Mouse (Mus musculus) midbrain, postnatal 0 days (tissue): ENCODE data around the gene Itprid2. TPM values are rescaled to one million over a fixed set of nuclear protein-coding genes. Genes with fewer than 3 reads are reported as not detected.

ENCODE experiments used
- ATAC-seq: fragments of 200-750 bp; cut with Nextera tagmentation; 2 replicates; pipeline ENCODE4 v1.8.0; 2017; ENCODE audit warnings: moderate number of reproducible peaks, mild to moderate bottlenecking, moderate TSS enrichment, moderate library complexity; ENCODE audit not compliant: low FRiP score
- DNase-seq: peaks from one replicate; pipeline ENCODE4 v3.0.0-alpha.2; 2015; ENCODE audit warnings: low spot score
- H3K27ac ChIP-seq: fragments of 300-500 bp; sonication (generic); 2 replicates; pipeline ENCODE4 v1.5.1; 2014; ENCODE audit warnings: low read depth, mild to moderate bottlenecking, low read length, mixed read lengths
- H3K27me3 ChIP-seq: fragments of 300-500 bp; sonication (generic); 2 replicates; pipeline ENCODE4 v1.6.1; 2014; ENCODE audit warnings: low read length, control low read depth, mixed read lengths; ENCODE audit not compliant: insufficient read depth
- H3K36me3 ChIP-seq: fragments of 300-500 bp; sonication (generic); 2 replicates; pipeline ENCODE4 v1.6.1; 2014; ENCODE audit warnings: low read length, control low read depth, mixed read lengths; ENCODE audit not compliant: insufficient read depth
- H3K4me1 ChIP-seq: fragments of 300-500 bp; sonication (generic); 2 replicates; pipeline ENCODE4 v1.6.1; 2014; ENCODE audit warnings: mild to moderate bottlenecking, control low read depth, antibody characterized with exemption, low read length, mixed read lengths; ENCODE audit not compliant: insufficient read depth
- H3K4me2 ChIP-seq: fragments of 300-500 bp; sonication (generic); 2 replicates; pipeline ENCODE4 v1.6.1; 2014; ENCODE audit warnings: low read depth, mild to moderate bottlenecking, low read length, mixed read lengths; ENCODE audit not compliant: poor library complexity, severe bottlenecking
- H3K4me3 ChIP-seq: fragments of 300-500 bp; sonication (generic); 2 replicates; pipeline ENCODE4 v1.5.1; 2014; ENCODE audit warnings: low read depth, mild to moderate bottlenecking, low read length, moderate library complexity
- H3K9ac ChIP-seq: fragments of 300-500 bp; sonication (generic); replicated peaks from 2 replicates; pipeline ENCODE4 v1.6.1; 2014; ENCODE audit warnings: mild to moderate bottlenecking, low read length, moderate library complexity, mixed read lengths; ENCODE audit not compliant: poor library complexity, severe bottlenecking
- H3K9me3 ChIP-seq: fragments of 300-500 bp; sonication (generic); 2 replicates; pipeline ENCODE4 v1.6.1; 2016; ENCODE audit warnings: low read length, control low read depth
- CTCF ChIP-seq: IDR thresholded peaks from 2 replicates; pipeline ENCODE4 v1.5.1; 2016; ENCODE audit warnings: antibody characterized with exemption, mild to moderate bottlenecking
- WGBS: fragments of 180-500 bp; shearing (Covaris S2); extraction: QIAGEN DNeasy Blood & Tissue Kit; methylation state at CpG from one replicate; pipeline ENCODE4 v1.1.7; 2014; 5-methylcytosine and 5-hydroxymethylcytosine counted together
- polyA plus RNA-seq: library from polyadenylated mRNA; unstranded; fragments of >200 nt; fragmentation: Nextera tagmentation; extraction: Ambion mirVana; gene quantifications from 2 replicates; pipeline ENCODE4 v1.2.1, GENCODE M21; 2015
- total RNA-seq: library from RNA; depleted of rRNA; stranded (reverse); fragments of >200 nt; gene quantifications from 2 replicates; pipeline ENCODE4 v1.2.3, GENCODE M21; 2014

Gene Itprid2
- total and polyA plus RNA-seq, 2 experiments from 2014 or later: 3.4 to 9.7 TPM

DNA sequence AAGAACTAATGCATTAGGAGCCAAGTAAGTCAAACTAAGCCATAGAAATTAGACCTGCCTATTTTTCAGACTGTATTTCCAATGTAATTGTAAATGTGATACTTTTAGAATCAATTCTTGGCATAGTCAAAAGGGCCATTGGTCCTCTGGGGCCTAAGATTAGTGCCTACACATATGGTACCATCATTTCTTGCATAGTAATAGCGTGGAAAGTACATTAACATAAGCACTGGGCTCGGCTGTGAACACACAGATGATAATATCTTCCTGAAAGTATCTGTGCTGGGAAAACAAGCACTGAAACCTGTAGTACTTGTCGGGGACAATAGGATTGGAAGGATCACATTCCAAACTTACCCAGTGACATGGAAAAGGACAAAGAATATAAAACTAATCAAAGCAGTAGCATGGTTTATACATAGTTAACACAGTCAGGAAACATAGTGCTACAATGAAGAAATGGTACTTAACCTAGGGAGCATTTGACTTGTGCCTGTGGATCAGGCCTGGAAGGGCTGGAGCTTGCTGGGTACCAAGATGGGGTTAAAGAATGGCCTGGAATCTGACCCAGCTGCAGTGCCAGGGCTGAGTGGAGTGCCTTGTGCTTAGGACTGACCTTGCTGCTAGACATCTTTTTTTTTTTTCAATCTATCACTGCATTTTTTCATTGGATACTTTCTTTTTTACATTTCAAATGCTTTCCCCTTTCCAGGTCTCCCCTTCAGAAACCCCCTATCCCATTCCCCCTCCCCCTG lies 29.6 kb downstream of the Itprid2 start:
- no peaks in the 10 kb centered on the region for H3K4me1 ChIP-seq
- ATAC-seq: no peak

DNA sequence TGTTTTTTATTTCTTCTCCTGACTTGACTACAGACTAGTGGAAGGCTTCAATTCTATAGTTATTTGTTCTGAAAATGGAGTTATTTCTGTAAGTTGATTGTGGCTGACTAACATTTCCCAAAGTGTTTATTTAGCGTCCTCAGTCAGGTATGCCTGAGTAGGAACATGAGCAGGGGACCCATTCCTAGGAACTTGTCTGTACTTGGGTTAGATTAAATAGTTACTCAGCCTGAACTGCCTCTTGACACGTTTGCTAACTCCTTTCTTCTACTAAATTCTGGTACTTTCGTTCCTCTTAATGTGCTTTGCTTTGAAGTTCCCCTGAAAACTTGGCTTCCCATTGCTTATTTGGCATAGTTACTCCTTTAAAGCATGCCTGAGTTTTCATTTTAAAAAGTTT lies 30.3 kb downstream of the Itprid2 start:
- 50% methylated on average over 3 of the region's 3 CpGs for WGBS

More for the DNA sequence above, 29.6 kb downstream of the Itprid2 start:
- Histone ChIP-seq H3K27me3 (no peaks in the 10 kb centered on the region), H3K4me3 (no peak overlapping the region), H3K9ac (no peak overlapping the region), H3K4me2 (no peak overlapping the region), H3K9me3 (no peaks in the 10 kb centered on the region), H3K36me3 (peaks cover 5% of the 10 kb centered on the region; the same call in 1 of the 2 replicates), H3K27ac (no peak overlapping the region)
- DNase-seq: no peak
- no peak for TF ChIP-seq CTCF
- WGBS: 48% methylated on average over 3 of the region's 3 CpGs

DNA sequence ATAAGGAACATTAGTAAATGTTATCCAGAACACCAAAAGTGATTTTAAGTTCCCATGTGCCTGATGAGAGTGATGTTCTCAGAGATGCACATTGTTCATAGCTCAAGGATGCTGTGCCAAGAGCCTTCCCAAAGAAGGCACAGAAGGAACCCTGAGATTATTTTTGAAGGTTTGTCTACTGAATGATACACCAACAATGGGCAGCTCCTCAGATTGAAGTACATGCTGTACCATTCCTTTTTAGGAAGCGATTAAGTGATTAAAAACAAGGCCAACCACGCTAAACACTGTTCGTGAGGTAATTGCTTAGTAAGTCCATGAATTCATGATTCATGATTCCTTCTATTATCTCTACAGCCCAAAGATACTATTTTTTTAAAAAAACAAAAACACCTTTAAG lies 40.1 kb downstream of the Itprid2 start:
- H3K4me2 ChIP-seq: no peak overlapping the region
- H3K4me1 ChIP-seq: no peaks in the 10 kb centered on the region
- H3K9me3 ChIP-seq: no peaks in the 10 kb centered on the region
- no peak overlapping the region for H3K9ac ChIP-seq
- no peak overlapping the region for H3K27ac ChIP-seq
- H3K27me3 ChIP-seq: no peaks in the 10 kb centered on the region
- ATAC-seq (no peak), DNase-seq (no peak)
- no peak overlapping the region for H3K4me3 ChIP-seq
- 94% methylated on average over 3 of the region's 3 CpGs for WGBS
- H3K36me3 ChIP-seq: peaks cover 3% of the 10 kb centered on the region; the same call in 1 of the 2 replicates
- no peak for TF ChIP-seq CTCF

More for the DNA sequence above, 30.3 kb downstream of the Itprid2 start:
- Histone ChIP-seq H3K4me2 (no peak overlapping the region), H3K9me3 (no peaks in the 10 kb centered on the region), H3K4me3 (no peak overlapping the region), H3K4me1 (no peaks in the 10 kb centered on the region), H3K27ac (no peak overlapping the region), H3K36me3 (peaks cover 5% of the 10 kb centered on the region; the same call in 1 of the 2 replicates), H3K9ac (no peak overlapping the region), H3K27me3 (no peaks in the 10 kb centered on the region)
- ATAC-seq (no peak), DNase-seq (no peak)
- TF ChIP-seq CTCF: no peak

DNA sequence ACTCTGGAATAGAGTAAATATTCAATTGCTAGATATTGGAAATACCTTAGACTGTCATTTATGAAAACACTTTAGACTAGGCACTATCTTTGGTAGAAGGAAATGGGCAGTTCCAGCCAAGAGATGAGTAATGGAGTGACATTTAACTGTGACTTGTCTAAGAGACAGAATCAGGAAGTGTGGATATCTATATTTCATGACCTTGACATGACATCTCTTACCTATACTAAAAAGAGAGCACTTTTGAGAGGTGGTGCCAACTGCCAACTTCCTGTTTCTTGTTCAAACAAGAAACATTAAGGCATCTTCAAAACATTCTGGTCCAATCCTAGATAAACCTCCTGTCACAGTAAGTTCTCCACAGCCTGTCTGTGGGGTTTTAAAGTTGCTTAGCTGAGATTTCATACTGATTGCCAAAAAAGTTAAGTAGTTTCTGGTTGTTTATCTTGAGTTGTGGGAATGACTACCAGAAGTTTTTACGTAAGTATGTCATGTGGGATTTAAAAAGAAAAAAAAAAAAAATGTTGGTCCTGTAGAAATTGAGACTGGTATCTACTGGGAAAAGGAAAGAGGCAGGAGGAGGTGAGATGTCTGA lies 42.6 kb downstream of the Itprid2 start:
- no peak for ATAC-seq
- no peak overlapping the region for H3K27ac ChIP-seq
- WGBS: 93% methylated on average over 1 of the region's 1 CpGs

DNA sequence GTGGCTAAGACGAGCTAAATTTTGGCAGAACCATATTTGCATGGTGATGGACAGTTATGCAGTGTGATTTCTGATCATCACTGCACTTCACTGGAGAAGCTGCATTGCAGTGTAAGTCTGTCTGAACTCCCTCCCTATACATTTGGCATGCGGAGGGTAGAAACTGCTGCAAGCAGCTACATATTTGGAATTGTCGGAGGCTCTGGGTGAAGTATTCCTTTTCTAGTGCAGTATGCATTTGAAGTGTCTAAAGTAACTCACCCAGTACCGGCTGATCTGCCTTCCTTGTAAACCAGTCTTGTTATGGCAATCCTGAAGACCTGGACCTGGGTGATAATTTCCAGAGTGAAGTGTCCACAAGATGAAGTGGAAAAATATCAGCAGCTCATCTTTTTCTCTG lies 46.5 kb downstream of the Itprid2 start:
- DNase-seq (no peak), ATAC-seq (no peak)
- no peak overlapping the region for H3K4me2 ChIP-seq
- TF ChIP-seq CTCF: no peak
- no peak overlapping the region for H3K27ac ChIP-seq
- no peaks in the 10 kb centered on the region for H3K36me3 ChIP-seq
- H3K9me3 ChIP-seq: no peaks in the 10 kb centered on the region
- no peaks in the 10 kb centered on the region for H3K27me3 ChIP-seq
- no peak overlapping the region for H3K4me3 ChIP-seq
- WGBS: 83% methylated on average over 4 of the region's 4 CpGs
- no peak overlapping the region for H3K9ac ChIP-seq
- H3K4me1 ChIP-seq: no peaks in the 10 kb centered on the region

More for the DNA sequence above, 42.6 kb downstream of the Itprid2 start:
- H3K9me3 ChIP-seq: no peaks in the 10 kb centered on the region
- H3K4me2 ChIP-seq: no peak overlapping the region
- H3K9ac ChIP-seq: no peak overlapping the region
- H3K4me1 ChIP-seq: no peaks in the 10 kb centered on the region
- H3K4me3 ChIP-seq: no peak overlapping the region
- H3K36me3 ChIP-seq: peaks cover 3% of the 10 kb centered on the region; the same call in 1 of the 2 replicates
- H3K27me3 ChIP-seq: no peaks in the 10 kb centered on the region
- DNase-seq: no peak
- TF ChIP-seq CTCF: no peak

DNA sequence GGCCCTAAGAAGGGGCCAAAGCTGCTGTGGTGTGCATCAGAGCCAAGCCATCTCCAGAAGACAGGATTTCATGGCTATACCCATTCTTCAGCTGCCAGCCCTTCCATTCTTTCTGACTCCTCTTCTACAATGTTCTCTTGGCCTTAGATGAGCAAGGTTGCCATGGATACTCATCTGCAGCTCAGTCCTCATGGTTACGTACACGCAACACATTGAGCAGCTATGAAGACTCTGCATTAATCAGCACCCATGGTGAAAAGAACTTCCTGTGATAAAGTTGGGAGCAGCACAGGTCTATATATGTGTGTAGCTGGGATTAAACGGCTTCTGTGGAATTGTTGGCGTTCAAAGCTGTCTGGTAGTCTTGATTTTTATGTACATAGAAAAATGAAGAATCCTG lies 48.1 kb downstream of the Itprid2 start:
- ATAC-seq: no peak
- H3K9me3 ChIP-seq: no peaks in the 10 kb centered on the region
- TF ChIP-seq CTCF: no peak

More for the DNA sequence above, 48.1 kb downstream of the Itprid2 start:
- H3K4me2 ChIP-seq: no peak overlapping the region
- H3K4me1 ChIP-seq: no peaks in the 10 kb centered on the region
- H3K36me3 ChIP-seq: no peaks in the 10 kb centered on the region
- H3K27me3 ChIP-seq: no peaks in the 10 kb centered on the region
- no peak overlapping the region for H3K4me3 ChIP-seq
- H3K9ac ChIP-seq: no peak overlapping the region
- 73% methylated on average over 4 of the region's 4 CpGs for WGBS
- no peak overlapping the region for H3K27ac ChIP-seq
- no peak for DNase-seq
